Mouse (Mus musculus): ENCODE measurements at regions not wholly inside any gene's neighbourhood (a gene's known extent, or its start where the extent isn't known, plus 50 kb on each side); places are given as distances from the start of the nearest gene placed in this dataset.

GRCm38 (mm10) chr9:80961818-80962217, 496.5 kb upstream of the Impg1 start:
- no peaks in the 10 kb centered on the region for H3K27me3 ChIP-seq (ENCODE audit: insufficient read depth, low read length)
- ATAC-seq (ENCODE audit: low FRiP score) (no peak), DNase-seq (ENCODE audit: low spot score) (no peak)
- no peak overlapping the region for H3K4me3 ChIP-seq (ENCODE audit: low read depth, low read length)
- no peaks in the 10 kb centered on the region for H3K36me3 ChIP-seq (ENCODE audit: insufficient read depth, low read length)
- no peak for TF ChIP-seq CTCF (IDR thresholded peaks at IDR 0.05)
- no peaks in the 10 kb centered on the region for H3K4me1 ChIP-seq (ENCODE audit: insufficient read depth, low read length)
- H3K9me3 ChIP-seq (ENCODE audit: low read length): no peaks in the 10 kb centered on the region
- H3K9ac ChIP-seq (replicated peaks; ENCODE audit: low read length, poor library complexity, severe bottlenecking): no peak overlapping the region
- 89% methylated on average over 2 of the region's 2 CpGs for WGBS
- no peak overlapping the region for H3K27ac ChIP-seq (ENCODE audit: low read depth, low read length)
- H3K4me2 ChIP-seq (ENCODE audit: low read depth, low read length, poor library complexity, severe bottlenecking): no peak overlapping the region

- no peaks in the 10 kb centered on the region for H3K27me3 ChIP-seq (ENCODE audit: insufficient read depth, low read length)
- ATAC-seq (ENCODE audit: low FRiP score) (no peak), DNase-seq (ENCODE audit: low spot score) (peak; percentile 52)
- WGBS: 65% methylated on average over 2 of the region's 2 CpGs
- no peaks in the 10 kb centered on the region for H3K36me3 ChIP-seq (ENCODE audit: insufficient read depth, low read length)
- no peak overlapping the region for H3K9ac ChIP-seq (replicated peaks; ENCODE audit: low read length, poor library complexity, severe bottlenecking)
- no peaks in the 10 kb centered on the region for H3K4me1 ChIP-seq (ENCODE audit: insufficient read depth, low read length)
- no peak overlapping the region for H3K27ac ChIP-seq (ENCODE audit: low read depth, low read length)
- H3K4me3 ChIP-seq (ENCODE audit: low read depth, low read length): no peak overlapping the region
- no peaks in the 10 kb centered on the region for H3K9me3 ChIP-seq (ENCODE audit: low read length)
- no peak overlapping the region for H3K4me2 ChIP-seq (ENCODE audit: low read depth, low read length, poor library complexity, severe bottlenecking)
- peak; percentile 79 for TF ChIP-seq CTCF (IDR thresholded peaks at IDR 0.05)
These were observed 477.7 kb upstream of the Impg1 start for GRCm38 (mm10) chr9:80942991-80943390.

- H3K4me3 ChIP-seq (ENCODE audit: low read depth, low read length): no peak overlapping the region
- H3K27ac ChIP-seq (ENCODE audit: low read depth, low read length): no peak overlapping the region
- H3K36me3 ChIP-seq (ENCODE audit: insufficient read depth, low read length): no peaks in the 10 kb centered on the region
- no peak overlapping the region for H3K4me2 ChIP-seq (ENCODE audit: low read depth, low read length, poor library complexity, severe bottlenecking)
- H3K9me3 ChIP-seq (ENCODE audit: low read length): no peaks in the 10 kb centered on the region
- TF ChIP-seq CTCF (IDR thresholded peaks at IDR 0.05): no peak
- H3K9ac ChIP-seq (replicated peaks; ENCODE audit: low read length, poor library complexity, severe bottlenecking): no peak overlapping the region
- DNase-seq (ENCODE audit: low spot score) (no peak), ATAC-seq (ENCODE audit: low FRiP score) (no peak)
- H3K4me1 ChIP-seq (ENCODE audit: insufficient read depth, low read length): no peaks in the 10 kb centered on the region
- H3K27me3 ChIP-seq (ENCODE audit: insufficient read depth, low read length): no peaks in the 10 kb centered on the region
- 53% methylated on average over 2 of the region's 2 CpGs for WGBS
These were observed 476.1 kb upstream of the Impg1 start for GRCm38 (mm10) chr9:80941424-80941823.

GRCm38 (mm10) chr9:80938238-80938637, 473.0 kb upstream of the Impg1 start:
- TF ChIP-seq CTCF (IDR thresholded peaks at IDR 0.05): no peak
- Histone ChIP-seq H3K36me3 (ENCODE audit: insufficient read depth, low read length) (no peaks in the 10 kb centered on the region), H3K27ac (ENCODE audit: low read depth, low read length) (no peak overlapping the region), H3K4me3 (ENCODE audit: low read depth, low read length) (no peak overlapping the region), H3K9me3 (ENCODE audit: low read length) (no peaks in the 10 kb centered on the region), H3K9ac (replicated peaks; ENCODE audit: low read length, poor library complexity, severe bottlenecking) (no peak overlapping the region), H3K27me3 (ENCODE audit: insufficient read depth, low read length) (no peaks in the 10 kb centered on the region), H3K4me1 (ENCODE audit: insufficient read depth, low read length) (no peaks in the 10 kb centered on the region), H3K4me2 (ENCODE audit: low read depth, low read length, poor library complexity, severe bottlenecking) (no peak overlapping the region)
- DNase-seq (ENCODE audit: low spot score) (no peak), ATAC-seq (ENCODE audit: low FRiP score) (no peak)

GRCm38 (mm10) chr9:80930628-80931027, 465.3 kb upstream of the Impg1 start:
- Histone ChIP-seq H3K4me2 (ENCODE audit: low read depth, low read length, poor library complexity, severe bottlenecking) (no peak overlapping the region), H3K4me1 (ENCODE audit: insufficient read depth, low read length) (no peaks in the 10 kb centered on the region), H3K9me3 (ENCODE audit: low read length) (no peaks in the 10 kb centered on the region), H3K36me3 (ENCODE audit: insufficient read depth, low read length) (no peaks in the 10 kb centered on the region), H3K9ac (replicated peaks; ENCODE audit: low read length, poor library complexity, severe bottlenecking) (no peak overlapping the region), H3K4me3 (ENCODE audit: low read depth, low read length) (no peak overlapping the region), H3K27me3 (ENCODE audit: insufficient read depth, low read length) (no peaks in the 10 kb centered on the region), H3K27ac (ENCODE audit: low read depth, low read length) (no peak overlapping the region)
- ATAC-seq (ENCODE audit: low FRiP score) (no peak), DNase-seq (ENCODE audit: low spot score) (no peak)
- WGBS: 72% methylated on average over 2 of the region's 2 CpGs
- no peak for TF ChIP-seq CTCF (IDR thresholded peaks at IDR 0.05)

GRCm38 (mm10) chr9:80920304-80920703, 455.0 kb upstream of the Impg1 start:
- no peak overlapping the region for H3K4me2 ChIP-seq (ENCODE audit: low read depth, low read length, poor library complexity, severe bottlenecking)
- 94% methylated on average over 1 of the region's 1 CpGs for WGBS
- H3K4me3 ChIP-seq (ENCODE audit: low read depth, low read length): no peak overlapping the region
- DNase-seq (ENCODE audit: low spot score) (no peak), ATAC-seq (ENCODE audit: low FRiP score) (no peak)
- no peak overlapping the region for H3K27ac ChIP-seq (ENCODE audit: low read depth, low read length)
- no peaks in the 10 kb centered on the region for H3K9me3 ChIP-seq (ENCODE audit: low read length)
- H3K27me3 ChIP-seq (ENCODE audit: insufficient read depth, low read length): no peaks in the 10 kb centered on the region
- no peaks in the 10 kb centered on the region for H3K36me3 ChIP-seq (ENCODE audit: insufficient read depth, low read length)
- no peaks in the 10 kb centered on the region for H3K4me1 ChIP-seq (ENCODE audit: insufficient read depth, low read length)
- no peak for TF ChIP-seq CTCF (IDR thresholded peaks at IDR 0.05)
- H3K9ac ChIP-seq (replicated peaks; ENCODE audit: low read length, poor library complexity, severe bottlenecking): no peak overlapping the region

- no peak for TF ChIP-seq CTCF (IDR thresholded peaks at IDR 0.05)
- Histone ChIP-seq H3K4me1 (ENCODE audit: insufficient read depth, low read length) (no peaks in the 10 kb centered on the region), H3K4me2 (ENCODE audit: low read depth, low read length, poor library complexity, severe bottlenecking) (no peak overlapping the region), H3K36me3 (ENCODE audit: insufficient read depth, low read length) (no peaks in the 10 kb centered on the region), H3K27ac (ENCODE audit: low read depth, low read length) (no peak overlapping the region), H3K27me3 (ENCODE audit: insufficient read depth, low read length) (no peaks in the 10 kb centered on the region), H3K9ac (replicated peaks; ENCODE audit: low read length, poor library complexity, severe bottlenecking) (no peak overlapping the region), H3K4me3 (ENCODE audit: low read depth, low read length) (no peak overlapping the region), H3K9me3 (ENCODE audit: low read length) (no peaks in the 10 kb centered on the region)
- DNase-seq (ENCODE audit: low spot score): no peak
- WGBS: 45% methylated on average over 2 of the region's 2 CpGs
- ATAC-seq (ENCODE audit: low FRiP score): no peak
These were observed 448.6 kb upstream of the Impg1 start for GRCm38 (mm10) chr9:80913867-80914266.
